Mouse (Mus musculus) layer of hippocampus, postnatal 36 days (tissue): ENCODE measurements at regions not wholly inside any gene's neighbourhood (a gene's known extent, or its start where the extent isn't known, plus 50 kb on each side); places are given as distances from the start of the nearest gene placed in this dataset.

Source experiments
- DNase-seq, 2 experiments: peaks; one replicate each; pipeline ENCODE4 v3.0.0; 2022

DNA sequence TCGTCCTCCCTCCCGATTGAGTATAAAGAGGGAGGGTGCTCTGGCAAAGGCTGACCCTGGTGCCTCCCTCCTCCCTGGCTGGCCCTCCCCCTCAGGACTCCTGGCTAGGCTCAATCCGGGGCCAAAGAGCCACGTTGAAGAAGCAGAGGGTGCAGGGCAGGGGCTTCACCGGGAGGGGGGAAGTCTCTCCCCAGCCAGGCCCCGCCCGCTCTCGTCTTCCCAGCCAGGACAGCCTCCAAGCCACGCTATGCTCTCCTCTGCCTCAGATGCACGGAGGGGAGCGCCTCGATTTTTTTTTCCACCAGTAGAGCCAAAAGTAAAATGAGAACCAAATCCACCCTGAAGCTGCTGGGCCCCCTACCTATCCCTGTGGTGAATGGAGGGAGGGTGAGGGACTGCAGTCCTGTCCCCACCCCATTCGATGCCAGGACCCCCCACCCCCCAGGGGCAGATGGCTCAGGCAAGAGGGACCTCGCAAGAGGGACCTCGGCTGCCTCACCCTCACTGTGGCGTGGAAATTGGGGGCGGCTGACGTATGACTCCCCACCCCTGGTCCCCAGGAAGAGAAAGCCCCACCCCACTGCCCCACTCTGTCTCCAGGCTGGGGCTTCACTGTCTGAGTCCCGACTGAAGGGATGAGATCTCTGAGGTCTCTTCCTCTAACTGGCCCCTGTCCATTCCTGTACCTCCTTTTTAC lies 53.2 kb upstream of the Col1a1 start:
- DNase-seq, result no peak

DNA sequence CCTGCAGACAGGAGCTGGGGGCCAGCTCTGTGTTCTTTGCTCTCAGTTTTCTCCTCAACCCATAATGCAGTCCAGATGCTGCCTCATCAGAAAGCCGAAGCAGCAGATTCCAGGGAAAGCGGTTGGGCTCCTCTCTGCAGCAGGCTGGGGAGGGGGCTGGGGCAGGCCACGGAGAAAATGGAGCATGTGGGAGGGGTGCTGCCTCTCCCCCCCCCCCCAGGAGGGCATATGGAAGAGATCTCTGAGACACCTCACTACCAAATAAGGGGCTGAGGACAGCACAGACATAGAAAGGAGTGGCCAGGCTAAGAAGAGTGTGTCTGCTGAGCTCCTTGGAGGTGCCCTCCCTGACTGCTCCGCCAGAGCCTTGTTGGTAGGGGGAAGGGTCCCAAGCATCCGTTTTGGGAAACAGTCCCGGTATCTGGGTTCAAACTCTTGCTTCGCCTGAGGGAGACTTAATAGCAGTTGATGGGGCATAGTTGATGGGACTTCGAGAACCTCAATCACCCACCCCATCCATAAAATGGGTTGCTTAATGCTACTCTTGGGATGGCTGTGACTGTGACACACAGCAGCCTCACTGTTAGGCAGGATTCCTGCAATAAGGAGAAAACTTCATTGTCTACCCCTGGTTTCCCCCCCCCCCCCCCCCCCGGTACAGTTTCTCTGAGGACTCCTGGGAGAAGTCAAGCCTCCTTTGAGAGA lies 53.9 kb upstream of the Col1a1 start:
- no peak for DNase-seq

DNA sequence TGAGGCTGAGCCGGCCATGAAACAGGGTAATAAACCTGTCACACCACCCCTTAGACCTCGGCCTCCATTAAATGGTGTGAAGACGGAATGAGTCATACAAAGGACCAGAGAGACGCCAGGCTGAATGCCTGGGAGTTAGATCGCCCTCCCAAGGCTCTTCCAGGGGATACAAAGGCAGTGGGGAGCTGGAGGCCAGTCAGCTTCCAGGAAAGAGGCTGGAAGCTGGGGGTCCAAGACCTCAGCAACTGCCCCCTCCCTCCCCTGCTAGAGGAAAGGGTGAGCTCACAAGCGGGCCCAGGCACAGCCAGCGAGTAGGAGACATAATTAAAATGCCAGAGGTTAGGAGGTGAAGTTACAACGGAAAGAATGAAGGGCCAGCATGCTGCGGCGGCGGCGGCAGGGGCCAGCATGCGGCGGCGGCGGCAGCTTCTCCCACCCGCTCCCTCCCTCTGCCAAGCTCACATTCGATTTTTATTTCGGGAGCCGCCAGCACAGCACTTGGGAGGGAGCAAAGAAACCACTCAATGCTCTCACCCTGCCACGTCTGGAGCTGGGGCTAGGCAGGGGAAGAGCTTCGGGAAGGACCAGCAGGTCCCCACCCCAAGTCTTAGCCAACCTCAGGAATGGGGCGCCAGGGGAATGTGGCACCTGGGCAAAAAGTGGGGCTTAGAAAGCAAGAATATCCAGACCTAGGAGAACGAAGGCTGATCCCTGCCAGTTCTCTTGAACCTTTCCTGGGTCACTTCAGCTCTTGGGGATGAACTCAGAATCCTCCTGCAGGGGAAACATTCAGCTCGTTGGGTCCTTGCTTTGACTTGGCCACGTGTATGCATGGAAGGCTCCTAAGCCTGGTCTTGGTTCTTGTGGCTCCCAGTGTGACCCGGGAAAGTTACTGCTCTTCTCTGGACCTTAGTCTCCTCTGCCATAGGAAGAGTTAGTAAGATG lies 54.9 kb upstream of the Col1a1 start:
- no peak for DNase-seq

DNA sequence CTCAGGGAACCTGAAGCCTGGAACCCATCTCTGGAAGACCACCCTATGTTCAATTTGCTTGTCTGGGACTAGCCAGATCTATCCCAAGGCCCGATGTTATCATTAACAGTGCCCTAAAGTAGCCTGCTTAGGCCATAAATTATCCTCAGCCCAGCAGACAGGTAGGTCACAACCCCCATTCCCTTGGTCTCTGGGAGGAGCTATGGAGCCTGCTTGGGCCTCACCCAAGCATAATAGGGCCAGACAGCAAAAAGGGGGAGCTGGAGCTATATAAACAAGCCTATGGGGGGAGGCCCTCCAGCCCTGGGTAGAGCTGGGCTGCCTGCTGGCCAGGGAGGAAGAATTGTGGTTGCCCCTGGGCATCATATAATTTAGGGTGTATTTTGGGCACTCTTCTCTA lies 59.3 kb upstream of the Col1a1 start:
- DNase-seq, result no peak

DNA sequence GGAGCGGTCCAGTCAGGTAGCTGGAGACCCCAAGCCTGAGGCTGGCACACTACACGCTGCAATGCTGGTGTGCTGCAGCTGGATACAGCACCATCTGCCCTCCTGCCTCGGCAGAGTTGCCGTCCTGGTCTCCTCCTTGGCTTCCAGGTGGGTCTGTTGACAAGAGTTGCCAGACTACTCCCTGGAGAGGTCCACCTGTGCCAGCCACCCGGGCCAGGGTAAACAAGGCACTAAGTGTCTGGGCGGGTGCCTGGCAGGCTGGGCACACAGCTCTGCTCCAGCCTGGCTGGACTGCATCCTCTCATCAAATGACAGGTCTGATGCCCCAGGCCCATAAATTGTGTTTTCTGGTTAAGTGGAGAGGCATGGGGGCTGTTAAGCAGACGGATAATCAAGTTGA lies 61.0 kb upstream of the Col1a1 start:
- no peak for DNase-seq

DNA sequence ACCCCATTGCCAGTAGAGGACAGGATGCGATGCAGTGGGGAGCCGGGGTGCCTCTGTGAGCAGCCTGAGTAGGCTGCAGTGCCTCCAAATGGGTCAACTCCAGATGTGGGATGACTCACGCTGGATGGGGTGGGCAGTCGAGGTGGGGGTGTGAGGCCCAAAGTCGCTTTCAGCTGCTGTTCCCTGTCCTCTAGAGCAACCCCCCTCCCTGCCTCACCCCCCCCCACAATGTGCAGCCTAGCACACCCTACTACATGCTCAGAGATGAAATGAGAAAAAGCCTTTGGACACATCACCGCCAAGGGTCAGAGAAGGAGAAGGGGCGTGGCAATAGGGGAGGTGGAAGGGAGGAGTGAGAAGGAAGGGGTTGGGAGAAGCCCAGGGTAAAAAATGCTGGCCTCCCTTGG lies 61.9 kb upstream of the Col1a1 start:
- DNase-seq, result no peak

DNA sequence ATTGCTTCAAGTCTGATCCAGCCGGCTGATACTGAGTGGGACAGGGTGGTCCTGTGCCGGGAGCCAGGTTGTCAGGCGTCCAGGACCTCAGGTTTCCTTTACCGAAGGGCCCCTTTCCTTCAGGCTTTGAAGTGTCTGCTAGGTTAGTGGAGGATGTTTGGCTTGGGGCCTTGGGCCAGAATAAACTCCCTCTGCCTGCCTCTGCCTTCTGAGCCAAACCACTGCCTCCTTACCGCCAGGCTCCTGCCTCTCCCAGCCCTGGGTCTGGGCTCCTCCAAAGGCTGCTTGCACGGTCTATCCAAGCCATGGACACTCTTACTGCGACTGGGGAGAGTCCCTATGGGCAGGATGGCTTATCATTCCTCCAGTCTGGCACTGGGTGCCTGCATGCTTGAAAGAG lies 62.3 kb upstream of the Col1a1 start:
- DNase-seq, result no peak

DNA sequence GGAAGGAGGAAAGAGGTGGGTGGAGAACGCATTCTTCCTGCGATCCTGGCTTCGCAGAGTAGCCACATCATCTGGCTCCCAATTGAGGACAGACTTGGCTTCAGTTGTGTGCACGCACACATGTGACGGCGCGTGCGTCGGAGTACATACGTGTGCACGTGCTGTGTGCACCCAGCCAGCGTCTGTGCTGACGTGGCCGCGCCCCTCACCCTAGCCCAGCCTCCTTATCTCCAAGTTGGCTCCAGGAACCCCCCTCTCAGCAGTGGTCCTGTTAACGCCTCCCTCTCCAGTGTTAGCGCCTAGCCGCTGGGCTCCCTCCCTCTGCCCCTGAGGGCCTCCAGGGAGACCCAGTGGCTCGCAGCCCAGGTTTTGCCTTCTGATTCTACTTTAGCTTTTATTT lies 63.1 kb upstream of the Col1a1 start:
- DNase-seq, result no peak

DNA sequence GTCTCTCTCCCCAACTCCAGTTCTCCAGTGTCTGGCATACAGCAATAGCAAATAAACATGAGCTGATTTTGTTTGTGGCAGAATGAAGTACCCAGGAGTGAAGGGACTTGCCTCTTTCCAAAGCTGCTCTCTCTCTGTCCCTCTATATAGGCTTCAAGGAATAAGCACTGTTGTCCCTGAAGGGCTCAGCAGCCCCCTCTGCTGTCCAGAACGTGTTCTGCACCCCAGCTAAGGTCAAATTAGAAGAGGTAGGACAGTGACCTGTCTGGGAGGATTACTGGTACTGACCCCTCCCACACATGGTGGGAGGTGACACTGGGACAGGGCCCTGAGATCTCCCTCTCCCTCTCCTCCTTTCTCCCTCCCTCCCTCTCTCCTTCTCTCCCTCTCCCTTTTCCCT lies 65.7 kb upstream of the Col1a1 start:
- peak in 1 of 2 experiments; percentile 29 for DNase-seq

DNA sequence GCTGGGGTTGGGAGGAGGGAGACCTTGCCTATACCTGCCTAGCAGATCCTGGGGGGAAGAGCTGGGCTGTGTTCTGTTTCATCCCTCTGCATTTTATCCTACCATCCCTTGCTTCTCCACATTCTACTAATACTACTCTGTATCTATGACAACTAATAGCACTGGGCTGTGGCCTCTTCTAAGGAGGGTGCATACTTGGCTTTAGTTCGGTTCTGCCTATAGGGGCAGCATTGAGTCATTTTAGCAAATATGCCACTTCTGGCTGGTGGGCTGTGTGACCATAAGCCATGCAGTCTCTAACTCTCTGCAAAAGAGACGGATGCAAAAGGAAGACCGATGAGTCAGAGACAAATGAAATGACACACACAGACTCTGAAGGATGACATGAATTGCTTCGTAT lies 66.2 kb upstream of the Col1a1 start:
- peak in 1 of 2 experiments; percentile 12 for DNase-seq

DNA sequence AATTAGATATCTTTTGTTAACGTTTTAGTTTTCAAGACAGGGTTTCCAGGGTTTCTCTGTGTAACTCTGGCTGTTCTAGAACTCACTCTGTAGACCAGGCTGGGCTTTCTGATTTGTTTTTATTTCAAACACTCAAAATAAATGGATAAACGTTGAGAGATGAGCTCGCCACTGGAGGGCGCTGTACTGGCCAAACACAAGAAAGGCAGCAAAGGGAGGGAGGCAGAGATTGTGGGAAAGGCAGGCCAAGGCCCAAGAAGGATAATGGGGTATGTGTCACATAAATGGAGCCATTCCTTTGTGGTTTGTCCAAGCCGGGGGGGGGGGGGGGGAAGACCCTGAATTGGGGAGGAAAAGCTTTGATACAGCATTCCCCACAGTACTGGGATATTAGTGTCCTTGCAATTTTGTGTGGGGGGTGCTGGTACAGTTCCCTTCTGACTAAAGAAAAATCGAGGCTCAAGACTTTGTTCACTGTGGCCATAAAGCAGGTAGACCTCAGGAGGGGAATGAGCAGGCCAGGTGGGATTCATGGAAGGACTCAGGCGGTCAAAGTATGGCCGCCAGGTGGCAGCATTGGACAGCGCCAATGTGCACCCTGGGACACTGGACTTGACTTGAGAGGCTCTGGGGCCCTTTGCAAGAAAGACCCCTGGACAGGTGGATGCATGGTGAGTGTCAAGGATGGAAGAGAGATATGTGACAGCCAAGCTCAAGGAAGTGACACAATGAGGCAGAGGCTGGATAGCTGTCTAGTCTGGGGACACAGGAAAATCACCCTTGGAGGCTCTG lies 69.7 kb upstream of the Col1a1 start:
- DNase-seq, result peak; percentile 52 to 60

DNA sequence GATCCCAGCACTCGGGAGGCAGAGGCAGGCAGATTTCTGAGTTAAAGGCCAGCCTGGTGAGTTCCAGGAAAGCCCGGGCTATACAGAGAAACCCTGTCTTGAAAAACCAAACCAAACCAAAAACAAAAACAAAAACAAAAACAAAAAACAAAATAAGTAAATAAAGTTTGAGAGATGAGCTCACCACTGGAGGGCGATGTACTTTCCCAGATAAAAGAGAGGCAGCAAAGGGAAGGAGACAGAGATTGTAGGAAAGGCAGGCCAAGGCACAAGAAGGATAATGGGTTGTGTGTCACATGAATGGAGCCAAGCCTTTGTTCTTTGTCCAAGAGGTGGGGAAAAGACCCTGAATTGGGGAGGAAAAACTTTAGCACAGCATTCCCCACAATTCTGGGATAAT lies 67.6 kb upstream of the Tmem92 start:
- DNase-seq, result no peak

DNA sequence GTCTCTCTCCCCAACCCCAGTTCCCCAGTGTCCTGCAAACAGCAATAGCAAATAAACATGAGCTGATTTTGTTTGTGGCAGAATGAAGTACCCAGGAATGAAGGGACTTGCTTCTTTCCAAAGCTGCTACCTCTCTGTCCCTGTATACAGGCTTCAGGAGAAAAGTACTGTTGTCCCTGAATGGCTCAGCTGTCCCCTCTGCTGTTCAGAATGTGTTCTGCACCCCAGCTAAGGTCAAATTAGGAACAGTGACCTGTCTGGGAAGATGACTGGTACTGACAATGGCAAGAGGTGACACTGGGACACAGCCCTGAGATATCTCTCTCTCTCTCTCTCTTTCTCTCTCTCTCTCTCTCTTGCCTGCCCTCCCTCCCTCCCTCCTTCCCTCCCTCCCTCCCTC lies 56.6 kb upstream of the Tmem92 start:
- DNase-seq, result no peak

DNA sequence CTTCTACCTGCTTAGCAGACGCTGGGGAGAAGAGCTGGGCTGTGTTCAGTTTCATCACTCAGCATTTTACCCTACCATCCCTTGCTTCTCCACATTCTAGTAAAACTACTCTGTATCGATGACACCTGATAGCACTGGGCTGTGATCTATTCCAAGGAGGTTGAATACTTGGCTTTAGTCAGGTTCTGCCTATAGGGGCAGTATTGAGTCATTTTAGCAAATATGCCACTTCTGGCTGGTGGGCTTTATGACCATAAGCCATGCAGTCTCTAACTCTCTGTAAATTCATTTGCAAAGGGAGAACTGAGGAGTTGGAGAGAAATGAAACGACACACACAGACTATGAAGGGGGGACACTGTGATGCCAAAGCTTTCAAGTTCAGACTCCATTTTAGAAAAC lies 55.6 kb upstream of the Tmem92 start:
- no peak for DNase-seq

DNA sequence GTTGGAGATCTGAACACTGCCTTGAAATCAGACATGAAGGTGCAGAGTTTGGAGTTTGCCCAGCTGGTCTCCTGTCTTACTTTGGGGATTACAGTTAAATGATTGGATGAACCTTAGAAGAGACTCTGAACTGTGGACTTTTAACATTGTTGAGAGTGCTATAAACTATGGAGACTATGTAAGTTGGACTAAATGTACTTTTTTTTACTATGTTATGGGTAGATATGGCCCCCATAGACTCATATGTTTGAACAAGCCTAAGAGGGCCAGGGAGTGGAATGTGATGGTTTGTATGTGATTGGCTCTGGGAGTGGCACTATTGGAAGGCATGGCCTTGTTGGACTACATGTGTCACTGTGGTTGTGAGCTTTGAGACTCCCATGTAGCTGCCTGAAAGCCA lies 53.8 kb upstream of the Tmem92 start:
- DNase-seq, result no peak

DNA sequence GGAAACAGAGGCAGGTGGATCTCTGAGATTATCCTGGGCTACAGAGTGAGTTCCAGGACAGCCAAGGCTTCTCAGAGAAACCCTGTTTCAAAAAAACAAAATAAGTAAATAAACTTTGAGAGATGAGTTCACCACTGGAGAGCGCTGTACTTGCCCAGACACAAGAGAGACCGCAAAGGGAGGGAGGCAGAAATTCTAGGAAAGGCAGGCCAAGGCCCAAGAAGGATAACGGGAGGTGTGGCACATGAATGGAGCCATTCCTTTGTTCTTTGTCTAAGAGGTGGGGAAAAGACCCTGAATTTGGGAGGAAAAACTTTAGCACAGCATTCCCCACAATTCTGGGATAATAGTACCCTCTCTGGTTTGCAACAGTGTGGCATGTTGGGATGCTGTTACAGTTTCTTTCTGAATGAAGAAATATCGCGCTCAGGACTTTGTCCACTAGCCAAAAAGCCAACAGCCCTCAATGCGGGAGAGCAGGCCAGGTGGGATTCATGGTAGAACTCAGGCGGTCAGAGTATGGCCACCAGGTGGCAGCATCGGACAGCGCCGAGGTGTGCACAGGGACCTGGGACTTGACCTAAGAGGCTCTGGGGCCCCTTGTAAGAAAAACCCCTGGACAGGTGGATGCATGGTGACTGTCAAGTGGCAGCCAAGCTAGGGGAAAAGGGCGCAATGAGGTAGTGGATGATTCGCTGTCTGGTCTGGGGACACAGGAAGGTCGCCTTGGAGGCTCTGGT lies 49.9 kb upstream of the Tmem92 start:
- peak; percentile 31 to 39 for DNase-seq
